Mouse (Mus musculus) small intestine, adult 2 months (tissue): ENCODE data around the gene Ipo8. TPM values are rescaled to one million over a fixed set of nuclear protein-coding genes. Genes with fewer than 3 reads are reported as not detected.

Experiments
- H3K27ac ChIP-seq: fragments of 200-500 bp; 2 replicates; pipeline ENCODE4 v1.5.1; 2012; ENCODE audit warnings: low read depth, low read length, control low read depth, inconsistent platforms; ENCODE audit not compliant: insufficient read depth
- H3K27me3 ChIP-seq: fragments of 200-500 bp; 2 replicates; pipeline ENCODE4 v1.6.1; 2012; ENCODE audit warnings: mild to moderate bottlenecking, moderate library complexity, low read length, inconsistent platforms; ENCODE audit not compliant: control insufficient read depth, insufficient read depth
- H3K36me3 ChIP-seq: fragments of 200-500 bp; 2 replicates; pipeline ENCODE4 v1.6.1; 2012; ENCODE audit warnings: mild to moderate bottlenecking, low read length, control low read depth, inconsistent platforms; ENCODE audit not compliant: control insufficient read depth, insufficient read depth
- H3K4me1 ChIP-seq: fragments of 200-500 bp; 2 replicates; pipeline ENCODE4 v1.6.1; 2012; ENCODE audit warnings: low read length, inconsistent platforms, mixed read lengths; ENCODE audit not compliant: control insufficient read depth, insufficient read depth, insufficient read length
- H3K4me3 ChIP-seq: fragments of 200-500 bp; 2 replicates; pipeline ENCODE4 v1.5.1; 2012; ENCODE audit warnings: low read depth, mild to moderate bottlenecking, control low read depth, inconsistent platforms, low read length, moderate library complexity
- CTCF ChIP-seq: fragments of 200-500 bp; IDR thresholded peaks from 2 replicates; pipeline ENCODE4 v1.5.1; 2012; ENCODE audit warnings: low read depth, mild to moderate bottlenecking, control low read depth, inconsistent platforms, low read length, moderate library complexity, mixed read lengths; ENCODE audit not compliant: insufficient replicate concordance, insufficient read length; ENCODE audit errors: extremely low read depth
- POLR2A ChIP-seq: fragments of 200-500 bp; IDR thresholded peaks from 2 replicates; pipeline ENCODE4 v1.6.1; 2012; ENCODE audit warnings: low read depth, mild to moderate bottlenecking, control low read depth, inconsistent platforms, low read length, moderate library complexity
- WGBS: fragments of 180-500 bp; shearing (Covaris S2); methylation state at CpG from one replicate; pipeline ENCODE4 v1.1.7; 2018; 5-methylcytosine and 5-hydroxymethylcytosine counted together
- polyA plus RNA-seq: library from polyadenylated mRNA; depleted of rRNA; stranded (reverse); fragments of >200 nt; gene quantifications from 2 replicates; pipeline ENCODE4 v1.2.3, GENCODE M21; 2012

Gene Ipo8
- polyA plus RNA-seq, 1 experiment, result 6.2 TPM

- Histone ChIP-seq H3K27ac (no peak overlapping the region), H3K4me3 (no peak overlapping the region), H3K27me3 (no peaks in the 10 kb centered on the region), H3K36me3 (peaks cover 54% of the 10 kb centered on the region), H3K4me1 (no peaks in the 10 kb centered on the region)
- 91% methylated on average over 5 of the region's 5 CpGs for WGBS
- TF ChIP-seq CTCF, result no peak
- no peak for TF ChIP-seq POLR2A
Observed at GRCm38 (mm10) chr6:148786186-148786585, 45.1 kb downstream of the Ipo8 start.

GRCm38 (mm10) chr6:148784418-148784817 lies 46.8 kb downstream of the Ipo8 start:
- no peak for TF ChIP-seq POLR2A
- TF ChIP-seq CTCF, result no peak
- H3K27ac ChIP-seq, result no peak overlapping the region
- no peaks in the 10 kb centered on the region for H3K27me3 ChIP-seq
- peaks cover 55% of the 10 kb centered on the region for H3K36me3 ChIP-seq
- WGBS, result 96% methylated on average over 9 of the region's 9 CpGs
- no peak overlapping the region for H3K4me3 ChIP-seq
- no peaks in the 10 kb centered on the region for H3K4me1 ChIP-seq

- H3K27me3 ChIP-seq, result no peaks in the 10 kb centered on the region
- H3K4me3 ChIP-seq, result no peak overlapping the region
- 96% methylated on average over 2 of the region's 2 CpGs for WGBS
- H3K36me3 ChIP-seq, result peaks cover 57% of the 10 kb centered on the region
- no peaks in the 10 kb centered on the region for H3K4me1 ChIP-seq
- no peak overlapping the region for H3K27ac ChIP-seq
- TF ChIP-seq POLR2A, result no peak
- TF ChIP-seq CTCF, result no peak
Observed at GRCm38 (mm10) chr6:148776236-148776635, 55.0 kb downstream of the Ipo8 start.

- peaks cover 38% of the 10 kb centered on the region for H3K36me3 ChIP-seq
- no peak overlapping the region for H3K4me3 ChIP-seq
- no peaks in the 10 kb centered on the region for H3K4me1 ChIP-seq
- no peak overlapping the region for H3K27ac ChIP-seq
- WGBS, result 78% methylated on average over 3 of the region's 3 CpGs
- H3K27me3 ChIP-seq, result no peaks in the 10 kb centered on the region
- TF ChIP-seq CTCF (no peak), POLR2A (no peak)
Observed at GRCm38 (mm10) chr6:148771423-148771822, 59.8 kb downstream of the Ipo8 start.

GRCm38 (mm10) chr6:148768419-148768818 lies 62.8 kb downstream of the Ipo8 start:
- peaks cover 22% of the 10 kb centered on the region for H3K36me3 ChIP-seq
- H3K27ac ChIP-seq, result no peak overlapping the region
- TF ChIP-seq POLR2A (no peak), CTCF (no peak)
- no peak overlapping the region for H3K4me3 ChIP-seq
- no peaks in the 10 kb centered on the region for H3K27me3 ChIP-seq
- H3K4me1 ChIP-seq, result no peaks in the 10 kb centered on the region
- WGBS, result 87% methylated on average over 12 of the region's 12 CpGs

- Histone ChIP-seq H3K27ac (no peak overlapping the region), H3K27me3 (no peaks in the 10 kb centered on the region), H3K4me3 (no peak overlapping the region), H3K4me1 (no peaks in the 10 kb centered on the region), H3K36me3 (peaks cover 14% of the 10 kb centered on the region)
- TF ChIP-seq POLR2A, result no peak
Observed at GRCm38 (mm10) chr6:148767228-148767627, 64.0 kb downstream of the Ipo8 start.

- H3K27me3 ChIP-seq, result no peaks in the 10 kb centered on the region
- TF ChIP-seq POLR2A, result no peak
- TF ChIP-seq CTCF, result no peak
- 86% methylated on average over 3 of the region's 3 CpGs for WGBS
- no peaks in the 10 kb centered on the region for H3K4me1 ChIP-seq
- no peak overlapping the region for H3K27ac ChIP-seq
- H3K4me3 ChIP-seq, result no peak overlapping the region
- no peaks in the 10 kb centered on the region for H3K36me3 ChIP-seq
Observed at GRCm38 (mm10) chr6:148761967-148762712, 69.1 kb downstream of the Ipo8 start.

- no peak for TF ChIP-seq POLR2A
- H3K27ac ChIP-seq, result no peak overlapping the region
- H3K36me3 ChIP-seq, result no peaks in the 10 kb centered on the region
- no peak overlapping the region for H3K4me3 ChIP-seq
- H3K4me1 ChIP-seq, result no peaks in the 10 kb centered on the region
- 73% methylated on average over 4 of the region's 4 CpGs for WGBS
- H3K27me3 ChIP-seq, result no peaks in the 10 kb centered on the region
Observed at GRCm38 (mm10) chr6:148761475-148761874, 69.8 kb downstream of the Ipo8 start.
